Mouse (Mus musculus) cerebellum, adult 18-20 months (tissue): Measurements from ENCODE around the gene Adamtsl5.

Experiments used
- DNase-seq, 2 experiments: peaks; one replicate each; pipeline ENCODE4 v3.0.0; 2021

Gene Adamtsl5

DNA sequence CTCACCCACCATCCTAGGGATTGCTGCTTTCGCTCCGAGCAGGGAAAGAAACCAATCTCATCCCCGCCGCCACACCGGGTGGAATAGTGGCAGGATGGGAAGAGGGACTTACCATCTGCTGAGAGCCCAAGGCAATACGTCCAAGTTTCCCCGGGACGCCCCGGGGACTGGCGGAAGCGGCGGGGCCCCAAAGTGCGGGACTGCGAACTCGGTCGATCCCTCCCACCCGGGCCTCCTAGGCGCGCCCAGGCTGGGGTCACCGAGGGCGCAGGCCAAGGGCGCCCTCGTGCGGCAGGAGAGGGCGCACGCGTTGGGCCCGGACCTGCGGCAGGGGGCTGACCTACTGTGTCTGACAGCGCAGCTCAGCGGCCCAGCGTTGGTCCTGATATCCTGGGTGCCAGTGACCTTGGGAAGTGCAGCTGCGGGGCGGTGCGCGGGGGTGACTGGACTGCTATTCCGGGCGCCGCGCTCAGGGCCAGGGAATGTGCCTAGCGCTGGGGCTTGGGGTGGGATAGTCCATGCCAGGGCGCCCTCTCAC is at the start of gene Adamtsl5:
TSS of gene Adamtsl5 (minus strand) at position 169 of the 538 bp plus-strand sequence.
- peak; percentile 41 to 71 for DNase-seq

DNA sequence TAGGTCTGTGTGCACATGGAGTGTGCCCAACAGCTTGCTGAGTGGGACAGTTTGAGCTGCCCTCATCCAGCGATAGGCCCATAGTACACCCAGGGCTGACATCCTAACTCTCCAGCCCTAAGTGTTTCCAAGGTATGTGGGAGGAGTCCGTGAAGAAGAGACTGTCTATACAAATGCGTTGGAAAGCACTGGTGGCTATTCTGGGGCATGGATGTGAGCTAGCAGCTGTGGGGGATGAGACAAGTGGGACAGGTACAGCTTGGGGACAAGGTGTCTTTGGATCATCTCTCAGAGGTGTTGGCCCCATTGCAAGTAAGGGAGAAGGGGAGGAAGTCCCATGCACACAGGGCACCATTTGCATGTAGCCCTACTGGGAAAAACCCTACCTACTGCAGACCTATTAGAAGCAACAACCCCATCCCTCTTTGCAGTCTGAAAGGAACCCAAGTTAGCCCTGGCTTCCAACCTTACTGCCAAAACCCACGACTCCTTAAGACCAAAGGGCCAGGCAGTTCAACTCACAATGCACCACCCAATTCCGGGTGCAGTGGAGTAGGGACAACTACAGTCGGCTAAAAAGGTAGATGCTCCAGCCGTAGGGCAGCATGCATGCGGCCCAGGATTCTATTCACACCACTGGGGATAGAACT is 49.4 kb upstream of the Adamtsl5 start:
- no peak for DNase-seq

DNA sequence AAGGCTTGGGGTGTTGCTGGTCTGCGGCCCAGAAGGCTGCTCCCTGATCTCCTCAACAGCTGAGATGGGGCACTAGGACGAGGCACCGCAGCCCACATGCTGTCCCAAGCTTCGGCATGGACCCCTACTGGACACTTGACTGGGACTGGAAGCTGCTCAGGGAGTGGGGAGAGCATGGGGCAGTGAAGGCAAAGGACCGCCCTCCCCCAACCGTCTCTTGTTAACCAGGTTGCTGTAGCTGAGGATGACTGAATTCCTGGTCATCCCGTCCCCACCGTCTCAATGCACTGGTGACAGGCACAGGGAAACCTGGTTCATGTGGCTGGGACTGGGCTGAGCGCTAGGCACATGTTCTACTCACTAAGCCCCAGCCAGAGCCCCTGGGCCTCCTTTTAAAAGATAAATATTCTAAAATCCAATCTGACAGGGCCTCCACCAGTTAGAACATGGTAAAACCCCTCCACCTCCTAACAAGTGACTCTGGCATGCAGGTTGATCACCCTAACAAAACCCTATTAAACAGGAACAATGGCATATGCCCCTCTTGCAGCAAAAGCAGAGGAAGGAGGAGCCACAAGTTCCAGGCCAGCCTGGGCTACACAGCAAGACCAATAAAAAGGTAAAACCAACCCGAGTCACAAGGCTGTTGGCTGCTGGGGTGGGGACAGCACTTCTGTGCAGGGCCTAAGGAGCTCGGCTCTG is 48.8 kb upstream of the Adamtsl5 start:
- DNase-seq = no peak

DNA sequence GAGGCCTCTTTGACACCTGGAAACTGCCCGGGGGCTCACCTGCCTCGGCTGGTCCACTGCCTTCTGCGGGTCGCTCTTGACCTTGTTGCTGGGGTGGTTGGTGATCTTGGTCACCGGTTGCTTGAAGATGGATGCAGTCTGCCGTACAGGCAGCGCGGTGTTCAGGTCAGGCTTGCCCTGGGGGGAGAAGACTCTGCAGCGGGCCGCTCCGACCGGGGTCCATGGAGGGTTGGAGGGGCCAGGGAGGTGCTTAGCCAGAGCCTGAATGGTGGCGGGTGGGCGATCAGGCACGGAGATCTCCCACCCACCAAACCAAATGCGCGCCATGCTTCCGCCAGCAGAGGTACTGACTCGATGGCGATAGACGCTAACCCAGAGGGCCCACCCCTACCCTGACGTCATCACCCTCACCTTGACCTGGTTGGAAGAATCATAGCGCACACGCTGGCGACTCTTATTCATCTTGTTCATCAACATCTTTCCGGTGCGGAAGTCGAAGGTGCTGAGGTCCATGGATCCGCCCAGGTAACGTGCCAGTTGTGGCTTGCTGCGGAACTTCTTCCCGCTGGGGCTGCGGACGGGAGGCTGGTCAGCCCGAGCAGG is 46.9 kb upstream of the Adamtsl5 start:
- DNase-seq = no peak

DNA sequence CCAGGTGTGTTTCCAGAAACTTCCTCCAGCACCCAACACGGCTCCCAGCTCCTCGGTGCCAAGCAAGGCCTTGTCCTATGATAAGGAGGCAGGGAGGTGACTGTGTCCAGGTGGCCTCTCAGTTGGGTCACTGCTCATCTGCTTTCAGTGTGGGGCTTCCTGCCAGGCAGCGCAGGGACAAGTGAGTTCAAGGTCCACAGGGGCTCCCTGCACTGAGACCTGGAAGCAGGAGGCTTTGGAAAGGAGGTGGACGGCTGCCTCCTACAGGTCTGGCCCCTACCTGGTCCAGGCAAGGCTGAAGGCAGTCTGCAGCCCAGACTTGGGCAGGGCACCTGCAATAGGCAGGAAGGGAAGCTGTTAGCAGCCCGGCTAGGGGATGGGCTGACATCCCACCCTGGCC is 44.5 kb upstream of the Adamtsl5 start:
- DNase-seq = no peak

DNA sequence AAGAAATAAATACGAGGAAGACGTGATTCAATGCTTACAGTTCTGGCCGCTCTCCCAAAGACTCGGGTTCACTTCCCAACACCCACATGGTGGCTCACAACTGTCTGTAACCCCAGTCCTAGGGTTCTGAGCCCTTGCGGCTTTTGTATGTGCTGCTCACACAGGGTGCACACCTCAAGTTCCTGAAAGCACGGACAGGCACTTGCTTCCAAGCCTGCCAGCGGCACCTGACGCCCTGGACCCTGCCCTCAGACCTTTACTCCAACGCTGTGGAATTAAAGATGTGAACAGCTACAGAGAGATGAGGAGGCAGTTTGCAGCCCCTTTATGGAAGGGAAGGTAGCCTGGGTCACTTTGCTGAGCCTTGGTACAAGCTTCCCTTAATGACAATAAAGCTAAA is 42.5 kb upstream of the Adamtsl5 start:
- no peak for DNase-seq

DNA sequence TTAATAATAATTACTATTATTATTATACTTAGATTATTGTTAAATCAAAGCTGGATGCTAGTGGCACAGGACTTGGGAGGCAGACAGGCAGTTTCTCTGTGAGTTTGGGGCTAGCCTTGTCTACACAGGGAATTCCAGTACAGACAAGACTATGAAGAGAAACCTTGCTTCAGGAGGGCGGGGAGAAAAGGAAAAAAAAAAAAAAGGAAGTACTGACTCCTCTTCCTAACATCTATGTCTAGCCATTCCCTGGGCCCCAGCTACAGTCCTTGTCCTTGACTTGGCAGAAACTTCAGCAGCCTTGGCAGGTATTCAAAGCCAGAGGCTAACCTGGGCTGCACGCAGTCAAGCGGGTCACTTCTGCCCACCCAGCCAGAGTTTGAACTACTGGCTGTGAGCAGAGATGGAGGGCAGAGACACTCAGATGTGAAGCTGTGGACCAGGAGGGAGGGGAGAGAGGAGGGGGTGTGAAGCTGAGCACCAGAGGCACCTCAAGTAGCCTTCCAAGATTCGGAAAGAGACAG is 41.0 kb upstream of the Adamtsl5 start:
- DNase-seq = no peak

DNA sequence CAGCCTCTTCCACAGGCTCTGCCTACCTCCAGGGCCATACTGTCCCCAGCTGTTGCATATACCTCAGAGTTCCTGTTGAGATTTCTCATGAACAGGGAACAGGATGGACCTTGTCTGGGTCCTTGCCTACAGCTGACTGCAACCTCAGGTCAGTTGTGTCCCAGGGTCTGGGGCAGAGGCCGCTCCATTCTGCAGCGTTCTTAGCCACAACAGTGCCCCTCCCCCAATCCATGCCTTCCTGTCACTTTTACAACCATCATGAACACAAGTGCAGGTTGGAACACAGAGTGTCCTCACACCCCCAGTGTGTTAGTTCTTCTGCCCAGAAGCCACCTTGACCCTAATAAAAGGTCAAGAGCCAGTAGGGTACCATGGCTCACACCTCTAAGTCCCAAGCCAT is 40.5 kb upstream of the Adamtsl5 start:
- DNase-seq = no peak

DNA sequence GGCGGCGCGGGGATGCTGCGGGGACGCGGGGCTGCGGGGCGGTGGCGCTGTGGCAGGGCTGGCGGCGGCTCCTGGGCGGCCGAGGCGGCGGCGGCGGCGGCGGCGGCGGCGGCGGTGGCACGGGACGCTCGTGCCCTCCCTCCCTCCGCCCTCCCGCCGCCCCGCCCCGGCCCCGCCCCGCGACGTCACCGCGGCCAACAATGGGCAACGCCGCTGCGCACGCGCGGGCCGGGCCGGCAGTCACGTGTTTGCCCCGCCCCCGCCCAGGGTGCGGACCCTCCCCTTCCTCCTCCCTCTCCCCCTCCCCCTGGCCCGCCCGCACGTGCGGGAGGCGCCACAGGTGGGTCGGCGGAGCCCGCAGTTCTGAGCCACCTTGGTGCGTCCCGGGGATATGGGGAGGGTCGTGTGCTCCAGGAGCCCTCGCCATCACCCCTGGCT is 39.3 kb upstream of the Adamtsl5 start, which contains the start of gene Mex3d:
TSS of gene Mex3d (minus strand) at position 138 of the 438 bp plus-strand sequence.
- DNase-seq = peak; percentile 81 to 95

DNA sequence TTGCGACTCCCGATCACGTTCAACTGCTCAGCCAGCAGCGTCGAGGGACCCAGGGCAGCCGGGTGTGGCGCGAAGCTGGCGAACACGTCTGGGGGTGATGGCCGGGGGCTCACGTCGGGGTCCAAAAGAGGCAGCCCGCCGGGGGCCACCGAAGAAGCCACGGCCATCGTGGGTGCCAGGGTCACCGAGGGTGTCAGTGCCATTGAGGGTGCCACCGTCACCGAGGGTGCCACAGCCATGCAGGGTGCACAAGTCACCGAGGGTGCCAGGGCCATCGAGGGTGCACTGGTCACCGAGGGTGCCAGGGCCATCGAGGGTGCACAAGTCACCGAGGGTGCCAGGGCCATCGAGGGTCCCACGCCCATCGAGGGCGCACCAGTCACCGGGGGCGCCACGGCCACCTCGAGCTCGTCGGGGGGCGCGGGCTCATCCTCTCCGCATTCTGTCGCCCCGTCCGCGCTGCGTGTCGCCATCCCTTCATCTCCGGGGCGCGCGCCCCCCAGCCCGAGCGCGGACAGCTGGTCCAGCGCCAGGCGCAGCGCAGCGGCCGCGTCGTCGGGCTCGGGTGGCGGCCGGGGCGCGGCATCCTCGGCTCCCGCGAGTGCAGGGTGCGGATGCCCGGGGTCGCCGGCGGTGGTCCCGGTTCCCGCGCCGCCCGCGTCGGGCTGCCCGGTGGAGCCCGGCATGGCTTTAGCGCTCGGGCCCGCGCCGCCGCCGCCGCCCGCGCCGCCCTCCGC is 38.7 kb upstream of the Adamtsl5 start:
- peak in 1 of 2 experiments; percentile 56 for DNase-seq

DNA sequence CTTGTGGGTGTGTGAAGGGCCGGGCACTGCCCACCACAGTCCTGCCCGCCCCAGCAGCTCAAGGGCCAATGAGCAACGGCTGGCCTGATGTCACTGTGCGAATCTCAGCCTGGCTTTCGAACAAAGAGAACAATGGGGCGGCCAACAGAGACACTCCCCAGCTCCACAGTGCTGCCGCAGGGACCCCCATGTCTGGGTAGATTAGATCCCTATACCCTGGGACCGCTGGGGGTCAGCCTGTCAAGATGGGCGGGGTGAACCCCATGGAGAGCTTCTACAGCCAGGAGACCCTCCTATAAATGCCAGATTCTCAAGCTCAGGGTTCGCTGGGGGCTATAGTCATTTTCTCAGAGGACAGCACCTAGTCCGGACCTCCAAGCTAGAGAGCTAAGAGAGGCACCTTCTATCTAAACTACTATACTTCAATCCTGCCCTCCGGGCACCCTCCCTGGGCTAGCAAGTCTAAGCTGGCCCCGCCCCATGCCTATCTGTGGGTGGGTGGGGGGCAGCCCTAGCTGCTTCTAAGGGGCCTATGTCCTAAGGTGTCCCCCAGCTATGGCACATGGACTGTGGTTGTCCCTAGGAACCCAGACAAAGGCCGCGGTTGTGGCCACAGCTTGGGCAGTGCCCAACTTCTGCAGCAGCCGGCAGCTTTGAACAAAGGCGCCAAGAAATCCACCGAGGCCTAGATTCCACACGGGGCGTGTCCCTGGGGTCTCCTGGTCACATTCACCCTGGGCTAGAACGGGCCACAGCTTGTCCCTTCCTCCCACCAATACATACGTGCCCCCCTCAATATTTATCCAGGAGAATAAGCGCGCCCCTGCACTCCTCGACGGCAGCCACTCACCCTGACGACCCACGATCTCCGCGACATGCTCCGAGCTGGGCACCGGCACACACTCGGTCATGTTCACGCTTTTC is 37.9 kb upstream of the Adamtsl5 start:
- no peak for DNase-seq

DNA sequence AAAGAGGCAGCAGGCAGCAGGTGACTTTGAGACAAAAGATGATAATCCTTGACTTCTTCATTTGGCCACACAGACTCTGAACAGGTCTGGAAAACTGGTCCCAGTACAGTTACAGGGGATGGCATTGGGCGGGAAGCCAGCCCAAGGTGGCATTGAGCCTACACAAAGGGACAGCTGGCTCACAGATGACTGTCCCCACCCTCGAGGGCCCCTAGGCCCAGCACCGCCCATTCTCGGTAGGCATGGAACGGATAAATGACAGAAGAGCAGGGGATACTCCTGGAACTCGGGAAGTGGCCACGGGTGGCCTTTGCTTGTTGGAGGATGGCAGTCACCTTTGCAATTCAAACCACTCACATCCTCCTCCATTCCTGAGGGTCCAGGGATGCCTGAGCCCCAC is 37.1 kb upstream of the Adamtsl5 start:
- no peak for DNase-seq

DNA sequence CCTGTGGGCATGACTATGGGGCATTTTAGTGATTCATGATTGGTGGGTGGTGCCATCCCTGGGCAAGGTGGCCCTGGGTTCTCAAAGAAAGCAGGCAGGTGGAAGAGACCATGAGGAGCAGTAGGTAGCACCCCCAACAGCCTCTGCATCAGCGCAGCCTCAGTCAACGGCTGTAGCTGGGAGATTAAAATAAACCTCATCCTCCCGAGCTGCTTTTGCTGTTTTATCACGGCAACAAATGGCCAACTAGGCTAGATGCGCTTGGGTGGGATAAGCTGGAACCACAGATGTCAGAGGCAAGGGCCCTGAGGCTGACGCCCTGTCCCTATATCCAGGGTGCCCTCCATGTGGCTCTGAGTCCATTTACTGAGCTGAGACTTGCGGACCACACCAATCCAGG is 36.5 kb upstream of the Adamtsl5 start:
- no peak for DNase-seq

DNA sequence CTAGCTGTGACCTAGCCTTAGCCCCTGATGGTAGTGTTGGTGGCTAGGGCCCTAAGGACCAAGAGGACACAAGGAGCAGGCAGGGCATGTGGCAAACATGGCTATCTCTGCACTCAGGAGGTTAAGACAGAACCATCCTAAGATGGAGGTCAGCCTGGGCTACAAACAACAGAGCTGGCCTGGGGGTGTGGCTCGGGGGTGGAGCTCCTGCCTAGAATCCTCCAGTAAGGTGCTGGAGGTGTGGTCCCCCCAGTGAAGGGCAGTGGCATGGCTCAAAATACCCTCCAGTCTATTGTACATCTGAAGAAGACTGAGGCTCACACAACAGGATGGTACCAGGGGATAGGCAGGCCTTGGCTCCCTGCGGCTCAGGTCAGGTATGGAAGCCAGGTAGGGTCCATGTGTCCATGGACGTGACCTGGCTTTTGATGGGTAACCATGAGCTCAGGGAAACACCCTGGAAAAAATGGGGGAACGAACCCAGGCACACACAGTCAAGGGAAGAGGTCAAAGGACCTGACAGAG is 36.0 kb upstream of the Adamtsl5 start:
- DNase-seq = no peak

DNA sequence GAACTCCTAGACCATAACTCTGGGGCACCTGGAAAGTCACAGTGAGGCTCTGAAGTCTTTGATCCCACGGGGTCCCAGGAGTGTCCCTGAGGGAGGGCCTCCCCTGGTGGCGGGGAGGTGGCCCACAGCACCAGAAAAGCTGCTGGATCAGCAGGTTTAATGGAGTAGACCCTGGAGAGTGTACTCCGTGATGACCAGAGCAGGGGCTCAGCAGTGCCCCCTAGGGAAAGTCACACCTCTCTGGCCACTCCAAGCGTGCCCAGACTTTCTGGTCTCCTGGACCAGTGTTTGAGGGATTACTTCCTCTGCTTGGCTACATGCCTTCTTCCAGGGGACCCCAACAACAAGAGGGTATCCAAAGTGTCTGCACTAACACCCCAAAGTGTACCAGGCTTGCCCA is 35.2 kb upstream of the Adamtsl5 start:
- DNase-seq = no peak

DNA sequence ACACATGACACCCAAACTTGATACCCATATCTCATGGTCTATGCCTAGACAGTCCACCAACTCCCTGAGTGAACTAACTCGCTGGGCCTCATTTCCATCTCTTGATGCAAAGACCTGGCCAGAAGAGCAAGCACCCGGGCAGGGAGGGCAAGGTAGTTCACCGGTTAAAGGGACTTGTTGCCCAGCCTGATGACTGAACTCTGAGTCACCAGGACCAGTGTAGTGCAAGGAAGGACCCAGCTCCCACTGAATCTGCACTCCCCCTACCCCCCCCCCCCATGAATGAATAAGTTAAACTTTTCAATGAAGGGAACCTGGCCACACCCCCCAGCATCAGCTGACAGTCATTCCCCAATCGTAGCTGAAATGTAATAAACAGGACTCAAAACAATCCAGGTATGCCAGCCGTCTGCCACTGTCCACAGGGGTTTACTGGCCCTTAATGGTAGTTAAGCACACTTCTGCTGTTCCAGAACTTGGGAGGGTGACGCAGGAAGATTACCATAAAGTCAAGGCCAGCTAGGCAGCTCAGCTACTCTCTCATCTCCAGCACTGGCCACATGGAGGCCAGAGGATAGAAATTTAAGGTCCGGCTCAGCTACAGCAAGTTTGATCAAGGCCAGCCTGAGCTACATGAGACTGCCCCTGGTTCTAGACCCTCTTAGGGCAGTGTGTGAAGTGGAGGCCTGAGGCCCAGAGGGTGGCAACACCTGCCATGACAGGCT is 34.6 kb upstream of the Adamtsl5 start:
- no peak for DNase-seq

DNA sequence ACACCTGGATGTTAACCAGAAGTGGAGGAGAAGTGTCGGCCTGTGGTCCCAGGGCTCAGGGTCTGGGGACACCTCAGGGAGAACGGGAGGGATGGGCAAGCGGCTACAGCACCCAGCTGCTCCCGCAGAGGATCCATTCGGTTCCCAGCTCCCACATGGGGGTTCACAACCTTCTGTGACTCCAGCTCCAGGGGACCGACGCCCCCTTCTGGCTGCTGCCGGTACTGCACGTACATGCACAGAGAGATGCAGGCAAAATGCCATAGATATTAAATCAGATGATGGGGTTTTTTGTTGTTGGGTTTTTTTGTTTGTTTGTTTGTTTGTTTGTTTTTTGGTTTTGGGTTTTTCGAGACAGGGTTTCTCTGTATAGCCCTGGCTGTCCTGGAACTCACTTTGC is 29.5 kb upstream of the Adamtsl5 start:
- no peak for DNase-seq

DNA sequence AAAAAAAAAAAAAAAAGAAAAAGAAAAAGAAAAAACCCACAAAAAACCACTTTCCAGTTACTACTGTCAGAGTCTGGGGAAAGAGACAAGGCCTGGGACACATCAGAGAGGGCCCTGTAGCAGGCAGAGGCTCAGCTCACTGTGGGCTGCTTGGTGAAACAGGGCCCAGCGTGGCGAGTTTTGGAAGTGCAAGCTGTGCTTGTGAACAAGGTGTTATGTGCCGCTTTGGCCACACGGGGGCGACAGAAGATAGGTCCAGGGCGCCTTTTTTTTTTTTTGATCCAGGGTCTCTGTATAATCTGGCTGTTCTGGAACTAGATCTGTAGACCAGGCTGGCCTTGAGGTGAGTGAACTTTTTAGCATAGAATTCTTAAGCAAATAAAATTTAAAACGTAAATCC is 27.9 kb upstream of the Adamtsl5 start:
- DNase-seq = peak; percentile 92 to 93

DNA sequence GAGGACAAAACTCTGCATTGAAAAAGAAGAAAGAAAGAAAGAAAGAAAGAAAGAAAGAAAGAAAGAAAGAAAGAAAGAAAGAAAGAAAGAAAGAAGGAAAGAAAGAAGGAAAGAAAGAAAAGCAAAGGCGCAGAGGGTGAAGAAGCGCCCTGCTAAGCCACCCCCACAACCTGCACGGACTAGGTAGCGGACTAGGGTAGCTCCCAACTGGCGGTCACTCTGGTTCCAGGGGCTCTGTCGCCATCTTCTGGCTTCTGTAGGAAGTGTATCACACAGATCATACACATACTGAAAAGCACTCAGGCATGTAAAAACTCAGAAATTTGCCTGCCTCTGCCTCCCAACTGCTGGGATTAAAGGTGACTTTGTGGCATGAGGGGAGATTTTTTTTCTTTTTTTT is 25.9 kb upstream of the Adamtsl5 start:
- peak; percentile 90 for DNase-seq

DNA sequence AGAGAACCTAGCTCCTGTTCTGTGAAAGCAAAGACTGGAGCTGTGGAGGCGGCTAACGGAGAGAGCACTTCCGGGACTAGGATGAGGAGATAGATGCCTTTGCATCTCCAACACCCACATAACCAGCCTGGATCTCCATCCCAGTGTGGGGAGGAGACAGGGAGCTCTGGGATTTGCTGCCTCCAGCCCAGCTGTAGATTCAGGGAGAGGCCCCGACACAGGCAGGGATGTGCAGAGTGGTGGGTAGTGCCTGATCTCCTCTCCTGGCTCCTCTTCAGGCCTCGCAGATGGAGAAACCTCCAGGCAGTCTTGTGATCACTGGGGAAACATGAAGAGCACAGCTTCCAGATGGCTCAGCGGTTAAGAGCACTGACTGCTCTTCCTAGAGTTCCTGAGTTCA is 24.5 kb upstream of the Adamtsl5 start:
- no peak for DNase-seq

DNA sequence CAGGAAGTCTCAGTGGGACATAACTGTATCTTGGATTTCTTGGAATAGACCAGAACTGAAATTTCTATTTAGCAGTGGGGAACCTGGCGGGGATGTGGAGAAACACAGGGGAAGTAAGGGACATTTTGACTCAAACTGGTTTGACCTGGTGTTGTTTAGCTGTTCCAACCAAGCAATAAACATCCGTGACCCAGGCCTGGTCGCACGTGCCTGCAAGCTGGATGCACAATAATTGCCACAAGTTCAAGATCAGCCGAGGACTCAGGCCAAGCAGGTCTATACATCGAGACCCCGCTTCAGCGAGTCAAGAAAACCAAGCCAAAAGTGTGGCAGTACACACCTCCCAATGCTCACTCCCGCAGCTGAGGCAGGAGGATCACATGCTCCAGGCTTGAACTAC is 23.8 kb upstream of the Adamtsl5 start:
- DNase-seq = no peak
